Mouse (Mus musculus): Measurements from ENCODE around the gene Trip4.

DNA sequence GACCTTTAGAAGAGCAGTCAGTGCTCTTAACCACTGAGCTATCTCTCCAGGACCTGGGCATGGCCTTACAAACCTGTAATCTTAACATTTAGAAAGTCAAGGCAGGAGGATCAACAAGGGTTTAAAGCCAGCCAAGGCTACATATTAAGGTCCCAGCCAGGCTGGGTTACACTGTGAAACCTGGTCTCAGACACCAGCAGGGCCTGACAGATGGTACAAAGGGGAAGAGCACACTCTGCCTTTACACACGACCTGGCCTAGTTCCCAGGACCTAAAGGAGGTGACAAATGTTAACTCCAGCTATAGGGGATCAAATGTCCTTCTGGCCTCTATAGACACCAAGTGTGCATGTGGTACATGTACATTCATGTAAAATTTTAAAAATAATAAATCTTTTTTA lies 48.9 kb downstream of the Trip4 start:
- TF ChIP-seq CTCF (IDR thresholded peaks at IDR 0.05) (no peak), POLR2A (IDR thresholded peaks at IDR 0.05; ENCODE audit: insufficient read depth, low read depth, low read length) (no peak)

All from heart, adult 2 months (tissue).